Mouse (Mus musculus): Measurements from ENCODE around the gene Gjc1.

DNA sequence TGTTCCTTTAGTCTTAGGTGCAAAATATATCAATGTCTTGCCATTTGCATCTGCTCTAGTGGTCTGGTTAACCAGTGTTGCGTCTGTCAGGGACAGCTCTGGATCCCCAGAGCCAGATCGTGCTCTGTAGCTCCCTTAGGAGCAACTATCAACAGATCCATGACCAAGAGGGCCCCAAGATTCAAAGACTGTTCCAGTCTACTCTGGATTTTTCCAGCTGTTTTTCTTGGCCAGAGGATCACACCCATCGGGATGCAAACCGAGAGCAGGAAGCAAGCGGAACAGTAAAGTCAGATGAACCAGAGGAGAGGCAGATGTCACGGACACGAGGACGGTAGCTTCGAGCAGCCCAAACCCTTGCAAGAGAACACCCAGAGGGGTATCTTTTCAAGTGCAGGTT lies 16.6 kb upstream of the Gjc1 start:
- TF ChIP-seq HCFC1 (IDR thresholded peaks at IDR 0.05; ENCODE audit: borderline replicate concordance, insufficient read depth, low read length) (no peak), CHD2 (IDR thresholded peaks at IDR 0.05; ENCODE audit: low read depth, low read length) (no peak), ZNF384 (IDR thresholded peaks at IDR 0.05; ENCODE audit: low read depth, low read length) (no peak), MAFK (IDR thresholded peaks at IDR 0.05; ENCODE audit: insufficient read depth, low read depth, low read length) (no peak)

All from ES-E14 (cell line).